Mouse (Mus musculus): ENCODE results near the gene 1810043G02Rik. TPM values are rescaled to one million over a fixed set of nuclear protein-coding genes. Genes with fewer than 3 reads are reported as not detected.
"Not testable (repeated sequence)": the region's sequence is repeated elsewhere in the genome, so short reads cannot be mapped to it uniquely, and the experiment has no call there.

Gene 1810043G02Rik
- polyA plus RNA-seq, 1 experiment from 2014 or later, result 34.2 TPM

GRCm38 (mm10) chr10:78012661-78013495, 34.6 kb downstream of the 1810043G02Rik start:
- Histone ChIP-seq H3K4me2 (replicated peaks; ENCODE audit: low read depth, low read length) (no peak overlapping the region), H3K27ac (ENCODE audit: low read length) (no peak overlapping the region), H3K9me3 (ENCODE audit: low read length) (no peaks in the 10 kb centered on the region), H3K27me3 (ENCODE audit: insufficient read depth, low read length) (no peaks in the 10 kb centered on the region), H3K36me3 (ENCODE audit: insufficient read depth, low read length) (no peaks in the 10 kb centered on the region), H3K9ac (replicated peaks; ENCODE audit: low read length) (no peak overlapping the region), H3K4me3 (ENCODE audit: low read length) (no peak overlapping the region), H3K4me1 (ENCODE audit: insufficient read depth, low read length) (peaks cover 14% of the 10 kb centered on the region)
- 92% methylated on average over 18 of the region's 18 CpGs for WGBS
- ATAC-seq (ENCODE audit: low FRiP score, low TSS enrichment), result no peak

- Histone ChIP-seq H3K36me3 (ENCODE audit: insufficient read depth, low read length) (no peaks in the 10 kb centered on the region), H3K4me2 (replicated peaks; ENCODE audit: low read depth, low read length) (no peak overlapping the region), H3K4me1 (ENCODE audit: insufficient read depth, low read length) (peaks cover under 1% of the 10 kb centered on the region; the same call in 1 of the 2 replicates), H3K9ac (replicated peaks; ENCODE audit: low read length) (no peak overlapping the region), H3K9me3 (ENCODE audit: low read length) (no peaks in the 10 kb centered on the region), H3K27ac (ENCODE audit: low read length) (no peak overlapping the region), H3K27me3 (ENCODE audit: insufficient read depth, low read length) (no peaks in the 10 kb centered on the region), H3K4me3 (ENCODE audit: low read length) (no peak overlapping the region)
- no peak for ATAC-seq (ENCODE audit: low FRiP score, low TSS enrichment)
- WGBS, result 97% methylated on average over 1 of the region's 1 CpGs
Measured at GRCm38 (mm10) chr10:78015489-78015888, 37.2 kb downstream of the 1810043G02Rik start.

GRCm38 (mm10) chr10:78016366-78016765, 38.0 kb downstream of the 1810043G02Rik start:
- no peaks in the 10 kb centered on the region for H3K36me3 ChIP-seq (ENCODE audit: insufficient read depth, low read length)
- no peak overlapping the region for H3K4me2 ChIP-seq (replicated peaks; ENCODE audit: low read depth, low read length)
- no peak overlapping the region for H3K9ac ChIP-seq (replicated peaks; ENCODE audit: low read length)
- ATAC-seq (ENCODE audit: low FRiP score, low TSS enrichment), result no peak
- no peaks in the 10 kb centered on the region for H3K27me3 ChIP-seq (ENCODE audit: insufficient read depth, low read length)
- H3K4me3 ChIP-seq (ENCODE audit: low read length), result no peak overlapping the region
- no peaks in the 10 kb centered on the region for H3K9me3 ChIP-seq (ENCODE audit: low read length)
- no peak overlapping the region for H3K27ac ChIP-seq (ENCODE audit: low read length)
- 62% methylated on average over 5 of the region's 5 CpGs for WGBS
- H3K4me1 ChIP-seq (ENCODE audit: insufficient read depth, low read length), result no peaks in the 10 kb centered on the region

GRCm38 (mm10) chr10:78018797-78019203, 40.5 kb downstream of the 1810043G02Rik start:
- Histone ChIP-seq H3K9me3 (ENCODE audit: low read length) (no peaks in the 10 kb centered on the region), H3K36me3 (ENCODE audit: insufficient read depth, low read length) (no peaks in the 10 kb centered on the region), H3K27me3 (ENCODE audit: insufficient read depth, low read length) (no peaks in the 10 kb centered on the region), H3K4me1 (ENCODE audit: insufficient read depth, low read length) (no peaks in the 10 kb centered on the region), H3K4me2 (replicated peaks; ENCODE audit: low read depth, low read length) (peak overlapping the region; percentile 59), H3K9ac (replicated peaks; ENCODE audit: low read length) (peak overlapping the region; percentile 59), H3K4me3 (ENCODE audit: low read length) (peak overlapping the region; percentile 37), H3K27ac (ENCODE audit: low read length) (no peak overlapping the region)
- WGBS, result 18% methylated on average over 19 of the region's 19 CpGs
- ATAC-seq (ENCODE audit: low FRiP score, low TSS enrichment), result peak; percentile 71

GRCm38 (mm10) chr10:78019291-78019690, 41.0 kb downstream of the 1810043G02Rik start:
- no peaks in the 10 kb centered on the region for H3K27me3 ChIP-seq (ENCODE audit: insufficient read depth, low read length)
- no peak overlapping the region for H3K4me3 ChIP-seq (ENCODE audit: low read length)
- H3K9me3 ChIP-seq (ENCODE audit: low read length), result no peaks in the 10 kb centered on the region
- ATAC-seq (ENCODE audit: low FRiP score, low TSS enrichment), result no peak
- H3K36me3 ChIP-seq (ENCODE audit: insufficient read depth, low read length), result no peaks in the 10 kb centered on the region
- 65% methylated on average over 4 of the region's 4 CpGs for WGBS
- H3K4me1 ChIP-seq (ENCODE audit: insufficient read depth, low read length), result no peaks in the 10 kb centered on the region
- no peak overlapping the region for H3K9ac ChIP-seq (replicated peaks; ENCODE audit: low read length)
- no peak overlapping the region for H3K4me2 ChIP-seq (replicated peaks; ENCODE audit: low read depth, low read length)
- H3K27ac ChIP-seq (ENCODE audit: low read length), result no peak overlapping the region

- not testable (repeated sequence) for H3K27ac ChIP-seq (ENCODE audit: low read length); H3K4me1 ChIP-seq (ENCODE audit: insufficient read depth, low read length); H3K27me3 ChIP-seq (ENCODE audit: insufficient read depth, low read length); H3K4me3 ChIP-seq (ENCODE audit: low read length); H3K9ac ChIP-seq (replicated peaks; ENCODE audit: low read length); H3K4me2 ChIP-seq (replicated peaks; ENCODE audit: low read depth, low read length); H3K9me3 ChIP-seq (ENCODE audit: low read length); ATAC-seq (ENCODE audit: low FRiP score, low TSS enrichment); H3K36me3 ChIP-seq (ENCODE audit: insufficient read depth, low read length)
- 94% methylated on average over 6 of the region's 11 CpGs for WGBS
Measured at GRCm38 (mm10) chr10:78019984-78020383, 41.7 kb downstream of the 1810043G02Rik start.

- 64% methylated on average over 6 of the region's 8 CpGs for WGBS
- not testable (repeated sequence) for H3K27ac ChIP-seq (ENCODE audit: low read length); ATAC-seq (ENCODE audit: low FRiP score, low TSS enrichment); H3K36me3 ChIP-seq (ENCODE audit: insufficient read depth, low read length); H3K4me2 ChIP-seq (replicated peaks; ENCODE audit: low read depth, low read length); H3K4me3 ChIP-seq (ENCODE audit: low read length); H3K4me1 ChIP-seq (ENCODE audit: insufficient read depth, low read length); H3K9ac ChIP-seq (replicated peaks; ENCODE audit: low read length); H3K9me3 ChIP-seq (ENCODE audit: low read length); H3K27me3 ChIP-seq (ENCODE audit: insufficient read depth, low read length)
Measured at GRCm38 (mm10) chr10:78025453-78025852, 47.1 kb downstream of the 1810043G02Rik start.

GRCm38 (mm10) chr10:78028129-78028528, 49.8 kb downstream of the 1810043G02Rik start:
- Histone ChIP-seq H3K36me3 (ENCODE audit: insufficient read depth, low read length) (no peaks in the 10 kb centered on the region), H3K27ac (ENCODE audit: low read length) (no peak overlapping the region), H3K27me3 (ENCODE audit: insufficient read depth, low read length) (no peaks in the 10 kb centered on the region), H3K4me3 (ENCODE audit: low read length) (no peak overlapping the region), H3K9me3 (ENCODE audit: low read length) (no peaks in the 10 kb centered on the region), H3K4me1 (ENCODE audit: insufficient read depth, low read length) (no peaks in the 10 kb centered on the region), H3K4me2 (replicated peaks; ENCODE audit: low read depth, low read length) (no peak overlapping the region), H3K9ac (replicated peaks; ENCODE audit: low read length) (no peak overlapping the region)
- ATAC-seq (ENCODE audit: low FRiP score, low TSS enrichment), result peak; percentile 65
- 3% methylated on average over 5 of the region's 5 CpGs for WGBS

- no peak overlapping the region for H3K27ac ChIP-seq (ENCODE audit: low read length)
- 86% methylated on average over 1 of the region's 1 CpGs for WGBS
Measured at GRCm38 (mm10) chr10:78029080-78029479, 50.8 kb downstream of the 1810043G02Rik start.

GRCm38 (mm10) chr10:78031987-78032386, 53.7 kb downstream of the 1810043G02Rik start:
- ATAC-seq (ENCODE audit: low FRiP score, low TSS enrichment), result no peak
- no peak overlapping the region for H3K4me2 ChIP-seq (replicated peaks; ENCODE audit: low read depth, low read length)
- H3K36me3 ChIP-seq (ENCODE audit: insufficient read depth, low read length), result no peaks in the 10 kb centered on the region
- no peaks in the 10 kb centered on the region for H3K9me3 ChIP-seq (ENCODE audit: low read length)
- no peak overlapping the region for H3K27ac ChIP-seq (ENCODE audit: low read length)
- no peak overlapping the region for H3K9ac ChIP-seq (replicated peaks; ENCODE audit: low read length)
- H3K4me1 ChIP-seq (ENCODE audit: insufficient read depth, low read length), result no peaks in the 10 kb centered on the region
- no peak overlapping the region for H3K4me3 ChIP-seq (ENCODE audit: low read length)
- no peaks in the 10 kb centered on the region for H3K27me3 ChIP-seq (ENCODE audit: insufficient read depth, low read length)
- 86% methylated on average over 2 of the region's 2 CpGs for WGBS

More at GRCm38 (mm10) chr10:78029080-78029479, 50.8 kb downstream of the 1810043G02Rik start:
- Histone ChIP-seq H3K36me3 (ENCODE audit: insufficient read depth, low read length) (no peaks in the 10 kb centered on the region), H3K9me3 (ENCODE audit: low read length) (no peaks in the 10 kb centered on the region), H3K27me3 (ENCODE audit: insufficient read depth, low read length) (no peaks in the 10 kb centered on the region), H3K4me2 (replicated peaks; ENCODE audit: low read depth, low read length) (no peak overlapping the region), H3K4me1 (ENCODE audit: insufficient read depth, low read length) (no peaks in the 10 kb centered on the region), H3K4me3 (ENCODE audit: low read length) (no peak overlapping the region), H3K9ac (replicated peaks; ENCODE audit: low read length) (no peak overlapping the region)
- ATAC-seq (ENCODE audit: low FRiP score, low TSS enrichment), result 0 out of 2 replicates have a peak, but pooled peaks have one; percentile 61

All from kidney, embryonic 16.5 days (tissue).